Mouse (Mus musculus): ENCODE results near the gene Lgr4. TPM values are rescaled to one million over a fixed set of nuclear protein-coding genes. Genes with fewer than 3 reads are reported as not detected.
A peak's percentile ranks its signal among the peaks of the same experiment; 100 is the strongest.

The Lgr4 gene
- total RNA-seq, 1 experiment from 2014 or later, result 1.9 TPM

DNA sequence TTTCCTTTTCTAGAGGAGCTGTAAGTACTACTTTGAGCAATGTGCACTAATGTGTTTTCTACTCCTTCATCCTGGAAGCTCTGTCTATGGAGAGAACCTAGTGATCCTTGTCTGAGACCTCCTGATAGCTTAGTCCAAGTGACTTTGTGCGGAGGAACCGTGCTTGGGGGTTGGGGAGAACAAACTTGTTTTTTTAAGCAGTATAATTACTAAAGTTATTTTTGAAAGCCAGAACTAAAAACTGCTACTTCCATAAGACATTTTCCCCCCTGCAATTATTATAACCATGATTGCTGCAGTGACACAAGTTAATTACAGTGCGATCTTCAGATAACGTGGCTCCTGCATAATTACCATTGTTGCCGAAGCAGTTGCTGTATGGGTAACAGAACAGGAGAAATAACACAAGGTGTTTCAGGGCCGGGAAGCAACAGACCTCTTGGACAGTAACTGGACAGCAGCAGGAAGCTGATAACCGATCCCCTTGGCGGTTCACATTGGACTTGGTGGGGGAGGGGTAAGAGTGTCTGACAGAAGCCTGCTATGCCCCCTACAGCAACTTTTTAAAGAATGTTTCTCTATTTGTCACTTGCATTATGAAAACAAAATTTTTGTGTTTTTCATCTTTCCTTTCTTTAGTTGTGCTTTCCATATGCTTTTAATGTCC, 53.4 kb downstream of the Lgr4 start:
- ATAC-seq (replicated peaks; ENCODE audit: low read depth, poor library complexity, severe bottlenecking), result no peak

GRCm38 (mm10) chr2:109972310-109972709, 54.9 kb downstream of the Lgr4 start:
- ATAC-seq (replicated peaks; ENCODE audit: low read depth, poor library complexity, severe bottlenecking), result no peak

- no peak for ATAC-seq (replicated peaks; ENCODE audit: low read depth, poor library complexity, severe bottlenecking)
Measured at GRCm38 (mm10) chr2:109972922-109973321, 55.5 kb downstream of the Lgr4 start.

GRCm38 (mm10) chr2:109974807-109975206, 57.4 kb downstream of the Lgr4 start:
- ATAC-seq (replicated peaks; ENCODE audit: low read depth, poor library complexity, severe bottlenecking), result no peak

DNA sequence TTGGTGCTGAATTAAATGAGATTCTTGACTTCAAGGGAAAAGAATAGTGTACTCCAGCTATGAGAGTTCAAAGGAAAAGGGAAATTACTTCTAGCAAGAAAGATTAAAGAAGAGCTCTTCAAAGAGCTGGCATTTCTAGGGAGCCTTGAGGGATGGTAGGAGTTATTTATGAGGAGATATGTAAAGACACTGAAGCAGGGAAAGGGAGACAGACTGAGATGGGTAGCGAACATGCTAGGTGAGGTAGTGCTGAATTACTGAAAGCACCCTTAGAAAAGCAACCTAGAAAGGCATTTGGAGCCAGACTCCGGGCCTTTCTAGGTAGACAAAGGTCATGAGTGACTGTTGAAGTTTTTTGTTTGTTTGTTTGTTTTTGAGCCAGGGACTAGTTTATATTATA, 58.7 kb downstream of the Lgr4 start:
- ATAC-seq (replicated peaks; ENCODE audit: low read depth, poor library complexity, severe bottlenecking), result no peak

DNA sequence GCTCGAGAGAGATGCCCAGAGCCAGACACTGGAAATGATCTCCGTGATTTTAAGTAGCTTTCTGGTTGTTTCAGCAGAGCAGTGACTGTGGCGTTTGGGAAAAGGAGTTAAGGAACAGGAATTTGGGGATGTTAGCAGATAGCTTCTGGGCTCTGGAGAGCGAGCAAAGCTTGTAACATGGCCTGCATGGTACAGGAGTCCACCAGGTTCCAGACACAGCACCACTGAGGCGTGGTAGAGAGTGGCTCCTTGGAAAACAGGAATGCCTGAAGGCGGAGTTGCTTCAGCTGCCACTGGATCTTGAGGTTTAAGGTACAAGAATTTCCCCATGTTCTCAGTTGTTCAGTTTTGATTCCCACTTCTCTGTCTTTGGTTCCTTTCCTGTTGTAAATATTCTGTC, 59.9 kb downstream of the Lgr4 start:
- ATAC-seq (replicated peaks; ENCODE audit: low read depth, poor library complexity, severe bottlenecking), result no peak

DNA sequence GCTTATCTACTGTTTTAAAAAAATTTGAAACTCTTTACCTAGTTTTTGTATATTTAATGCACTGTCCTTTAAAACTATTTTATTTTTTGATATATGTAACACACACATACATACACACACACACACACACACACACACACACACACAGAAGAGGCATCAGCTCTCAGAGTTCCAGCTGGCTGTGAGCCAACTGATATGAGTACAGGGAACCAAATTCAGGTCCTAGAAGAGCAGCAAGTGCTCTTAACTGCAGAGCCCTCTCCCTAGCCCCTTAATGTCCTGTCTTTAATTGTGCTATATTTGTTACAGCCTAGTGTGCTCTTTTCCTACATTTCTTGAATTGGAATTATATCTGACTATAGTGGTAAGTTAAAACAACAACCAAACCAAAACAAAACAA, 61.8 kb downstream of the Lgr4 start:
- no peak for ATAC-seq (replicated peaks; ENCODE audit: low read depth, poor library complexity, severe bottlenecking)

- no peak for ATAC-seq (replicated peaks; ENCODE audit: low read depth, poor library complexity, severe bottlenecking)
Measured at GRCm38 (mm10) chr2:109983435-109983834, 66.0 kb downstream of the Lgr4 start.

- no peak for ATAC-seq (replicated peaks; ENCODE audit: low read depth, poor library complexity, severe bottlenecking)
Measured at GRCm38 (mm10) chr2:109984930-109985329, 67.5 kb downstream of the Lgr4 start.

DNA sequence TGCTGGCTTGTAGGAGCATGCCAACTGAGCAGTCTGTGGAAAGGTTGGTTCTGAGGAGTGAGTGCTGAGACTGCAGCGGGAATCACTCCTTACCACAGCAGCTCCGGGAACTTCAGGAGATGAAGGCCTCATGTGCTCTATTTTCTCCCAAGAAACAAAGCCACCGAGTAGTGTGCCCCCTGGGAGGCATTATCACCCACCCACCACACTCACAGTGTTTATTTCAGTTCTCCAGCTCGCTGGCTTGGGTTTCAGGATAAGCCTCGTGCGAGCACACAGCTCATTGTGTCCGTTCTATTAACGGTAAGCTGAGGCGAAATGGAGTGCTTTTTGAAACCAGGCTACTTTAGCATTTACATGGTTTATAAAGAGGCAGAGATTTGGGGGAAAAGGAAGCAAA, 68.1 kb downstream of the Lgr4 start:
- no peak for ATAC-seq (replicated peaks; ENCODE audit: low read depth, poor library complexity, severe bottlenecking)

DNA sequence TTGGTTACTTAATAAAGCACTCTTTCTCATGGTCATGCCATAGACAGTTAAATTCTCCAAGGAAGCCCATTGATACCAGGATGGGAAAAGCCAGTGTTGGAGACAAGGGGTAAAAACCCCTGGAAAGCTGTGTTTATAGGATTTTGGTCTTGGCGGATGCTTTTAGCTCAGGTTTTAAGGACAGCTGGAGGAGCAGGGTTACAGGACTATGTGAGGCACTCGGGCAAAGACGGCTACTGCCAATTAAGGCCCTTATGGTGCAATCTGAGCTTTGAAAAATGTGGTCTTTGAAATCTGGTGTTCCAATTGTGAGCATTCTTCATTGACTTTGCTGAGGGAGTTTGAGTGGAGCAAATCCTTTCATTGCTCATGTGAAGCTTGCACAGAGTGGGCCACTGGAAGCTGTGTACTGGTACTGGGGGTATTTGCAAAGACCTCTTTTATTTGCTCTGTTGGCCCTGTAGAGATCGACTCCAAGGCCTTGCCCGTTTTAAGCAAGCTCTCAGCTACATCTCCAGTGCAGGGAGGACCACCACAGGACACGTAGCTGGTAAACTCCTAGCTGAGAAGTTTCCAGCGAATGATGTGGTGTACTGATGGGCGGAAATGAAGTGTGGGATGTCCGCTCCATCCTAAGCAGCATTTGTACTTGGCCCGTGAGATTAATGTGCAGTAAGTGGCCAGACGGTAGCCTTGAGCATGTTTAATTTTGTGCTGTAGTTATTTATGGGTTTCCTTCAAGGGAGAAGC, 68.8 kb downstream of the Lgr4 start:
- no peak for ATAC-seq (replicated peaks; ENCODE audit: low read depth, poor library complexity, severe bottlenecking)

DNA sequence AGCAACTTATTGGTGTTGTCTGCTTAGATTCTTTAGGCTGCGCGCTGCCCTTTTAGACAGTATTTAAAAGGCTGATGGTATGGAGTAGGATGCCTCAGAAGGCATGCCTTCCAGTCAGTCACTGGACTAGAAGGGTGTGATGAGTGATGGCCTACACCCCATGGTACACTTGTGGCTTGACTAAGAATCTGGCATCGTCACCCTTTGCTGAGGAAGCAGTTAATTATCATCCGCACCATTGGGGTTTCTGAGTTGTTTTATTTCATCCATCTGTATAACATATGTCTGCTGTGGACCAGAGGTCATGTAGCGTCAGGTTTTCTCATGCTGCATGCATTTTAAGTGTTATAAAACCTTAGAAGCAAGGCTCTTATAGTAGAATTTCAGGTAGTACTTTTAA, 70.5 kb downstream of the Lgr4 start:
- ATAC-seq (replicated peaks; ENCODE audit: low read depth, poor library complexity, severe bottlenecking), result no peak

GRCm38 (mm10) chr2:109989196-109989595, 71.7 kb downstream of the Lgr4 start:
- no peak for ATAC-seq (replicated peaks; ENCODE audit: low read depth, poor library complexity, severe bottlenecking)

GRCm38 (mm10) chr2:109989679-109990473, 72.4 kb downstream of the Lgr4 start:
- ATAC-seq (replicated peaks; ENCODE audit: low read depth, poor library complexity, severe bottlenecking), result no peak

DNA sequence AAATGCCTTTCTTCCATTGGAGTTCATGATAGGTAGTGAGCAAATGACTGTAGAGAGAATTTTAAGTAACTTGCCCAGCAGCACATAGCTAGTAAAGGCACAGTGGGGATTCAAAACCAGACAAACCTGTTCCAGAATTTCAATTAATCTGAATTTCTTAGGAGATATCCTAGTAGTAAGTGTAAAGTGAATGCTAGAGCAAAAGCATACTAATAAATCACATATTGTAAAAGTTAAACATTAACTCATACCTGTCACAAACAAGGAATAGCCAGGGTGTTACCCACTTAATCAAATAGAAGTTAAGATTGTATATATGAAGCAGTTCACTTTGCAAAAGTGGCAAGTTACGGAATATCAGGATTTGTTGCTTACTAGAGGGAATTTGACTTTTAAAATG, 74.3 kb downstream of the Lgr4 start:
- ATAC-seq (replicated peaks; ENCODE audit: low read depth, poor library complexity, severe bottlenecking), result no peak

- peak; percentile 64 for ATAC-seq (replicated peaks; ENCODE audit: low read depth, poor library complexity, severe bottlenecking)
Measured at GRCm38 (mm10) chr2:109992448-109993073, 75.1 kb downstream of the Lgr4 start.

GRCm38 (mm10) chr2:109993404-109993803, 76.0 kb downstream of the Lgr4 start:
- ATAC-seq (replicated peaks; ENCODE audit: low read depth, poor library complexity, severe bottlenecking), result no peak

- ATAC-seq (replicated peaks; ENCODE audit: low read depth, poor library complexity, severe bottlenecking), result no peak
Measured at GRCm38 (mm10) chr2:109995061-109995460, 77.6 kb downstream of the Lgr4 start.

GRCm38 (mm10) chr2:109996411-109996810, 79.0 kb downstream of the Lgr4 start:
- peak; percentile 61 for ATAC-seq (replicated peaks; ENCODE audit: low read depth, poor library complexity, severe bottlenecking)

GRCm38 (mm10) chr2:110004668-110005067, 87.2 kb downstream of the Lgr4 start:
- ATAC-seq (replicated peaks; ENCODE audit: low read depth, poor library complexity, severe bottlenecking), result no peak

DNA sequence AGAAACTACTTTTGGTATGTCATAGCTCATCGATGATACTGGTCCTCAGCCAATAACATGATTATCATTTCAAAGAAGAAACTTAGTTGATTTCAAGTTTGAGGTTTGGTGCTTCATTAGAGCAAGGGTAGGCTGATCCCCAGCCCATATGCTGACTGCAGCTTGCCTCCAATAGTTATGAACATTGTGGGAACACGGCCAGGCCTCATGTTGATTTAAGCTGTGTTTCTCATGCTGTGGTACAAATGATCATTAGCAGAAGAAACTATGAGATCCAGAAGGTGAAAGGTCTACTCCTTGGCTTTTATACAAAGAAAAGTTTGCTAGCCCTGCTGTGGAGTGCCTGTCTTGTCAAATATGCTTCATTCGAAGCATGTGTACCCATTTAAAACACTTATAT, 87.7 kb downstream of the Lgr4 start:
- ATAC-seq (replicated peaks; ENCODE audit: low read depth, poor library complexity, severe bottlenecking), result no peak

All from common myeloid progenitor, adult 5-6 weeks (primary cell).